Mouse (Mus musculus) yolk sac, embryonic 10.5 days (tissue): ENCODE results near the gene Olfr68.
"Not testable (repeated sequence)": the region's sequence is repeated elsewhere in the genome, so short reads cannot be mapped to it uniquely, and the experiment has no call there.

Experiments used
- DNase-seq: peaks from one replicate; pipeline ENCODE4 v3.0.0-alpha.2; 2017; ENCODE audit warnings: low spot score

Olfr68 gene

GRCm38 (mm10) chr7:103767687-103768086, 11.8 kb downstream of the Olfr68 start:
- not testable (repeated sequence) for DNase-seq

DNA sequence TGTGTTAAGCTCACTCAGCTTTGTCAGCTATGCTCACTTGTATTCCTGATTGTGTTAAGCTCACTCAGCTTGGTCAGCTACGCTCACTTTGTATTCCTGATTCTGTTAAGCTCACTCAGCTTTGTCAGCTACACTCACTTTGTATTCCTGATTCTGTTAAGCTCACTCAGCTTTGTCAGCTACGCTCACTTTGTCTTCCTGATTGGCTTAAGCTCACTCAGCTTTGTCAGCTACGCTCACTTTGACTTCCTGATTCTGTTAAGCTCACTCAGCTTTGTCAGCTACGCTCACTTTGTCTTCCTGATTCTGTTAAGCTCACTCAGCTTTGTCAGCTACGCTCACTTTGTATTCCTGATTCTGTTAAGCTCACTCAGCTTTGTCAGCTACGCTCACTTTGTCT, 17.3 kb downstream of the Olfr68 start:
- not testable (repeated sequence) for DNase-seq

DNA sequence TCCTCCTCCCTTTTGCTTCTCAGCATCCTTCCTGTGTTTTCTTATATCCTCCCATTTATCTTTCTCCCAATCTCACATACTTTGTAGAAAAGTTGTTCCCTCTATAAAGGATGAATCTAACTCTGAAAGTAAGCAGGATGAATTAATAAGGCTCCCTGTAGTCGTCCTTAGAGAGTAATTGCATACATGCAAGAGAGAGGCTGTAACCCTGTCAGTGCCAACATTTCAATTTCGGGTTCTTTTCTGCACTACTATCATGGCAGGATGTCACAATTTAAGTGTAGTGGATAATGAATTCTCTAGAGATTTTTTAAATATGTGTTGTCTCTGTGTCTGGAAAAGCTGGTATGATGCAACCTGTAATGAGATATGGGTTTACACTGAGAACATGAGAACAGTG, 22.3 kb downstream of the Olfr68 start, which contains the start of gene Olfr630:
Olfr630 (minus strand) TSS at position 101 of the 400 bp plus-strand sequence.
- DNase-seq = no peak

DNA sequence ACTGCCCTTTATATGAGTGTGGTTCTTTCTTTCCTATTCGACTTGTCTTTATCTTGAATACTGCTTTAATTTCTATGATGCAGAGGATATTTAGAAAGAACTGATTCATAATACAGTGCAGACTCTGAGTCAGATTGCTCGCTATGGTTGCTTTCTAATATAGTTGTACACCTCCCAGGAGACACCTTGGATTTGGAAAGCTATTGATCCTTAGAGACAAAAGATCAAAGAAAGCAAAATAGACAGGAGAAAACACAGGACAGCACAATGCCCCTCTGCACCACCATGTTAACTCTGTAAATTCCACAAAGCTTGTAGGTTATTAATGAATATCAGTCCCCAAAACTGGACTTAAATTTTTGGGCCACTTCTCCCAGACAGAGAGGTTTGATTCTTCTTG, 34.7 kb downstream of the Olfr68 start, which contains the start of gene Olfr629:
Olfr629 (minus strand) TSS at position 101 of the 400 bp plus-strand sequence.
- DNase-seq = no peak

DNA sequence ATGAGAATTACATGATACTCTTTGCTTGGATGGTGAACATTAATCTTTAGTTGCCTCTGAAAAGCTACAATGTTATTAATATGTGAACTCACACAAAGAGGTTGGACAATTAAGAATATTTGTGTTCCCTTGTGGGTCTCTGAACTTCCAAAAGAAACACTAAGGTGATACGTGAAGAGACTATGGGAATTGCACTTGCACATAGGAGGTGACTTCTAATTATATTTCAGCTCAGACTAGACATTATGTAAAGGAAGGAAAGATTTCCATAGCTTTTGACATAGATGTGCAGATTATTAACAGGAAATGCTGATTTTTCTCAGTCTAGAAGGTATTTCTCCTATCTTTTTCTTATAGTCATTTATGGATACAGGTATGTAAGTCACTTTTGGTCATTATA, 49.4 kb downstream of the Olfr68 start, which contains the start of gene Olfr628:
Olfr628 (plus strand) TSS at position 301 of the 400 bp plus-strand sequence.
- no peak for DNase-seq
